Mouse (Mus musculus) bone marrow macrophage, adult 2 months (primary cell): ENCODE measurements around the gene Pgs1.

Source experiments
- CTCF ChIP-seq: IDR thresholded peaks from 2 replicates; pipeline ENCODE4 v1.5.1; 2012; ENCODE audit warnings: low read depth, mild to moderate bottlenecking, low read length, moderate library complexity
- POLR2A ChIP-seq: IDR thresholded peaks from 2 replicates; pipeline ENCODE4 v1.6.1; 2012; ENCODE audit warnings: mild to moderate bottlenecking, low read depth, low read length, borderline replicate concordance

DNA sequence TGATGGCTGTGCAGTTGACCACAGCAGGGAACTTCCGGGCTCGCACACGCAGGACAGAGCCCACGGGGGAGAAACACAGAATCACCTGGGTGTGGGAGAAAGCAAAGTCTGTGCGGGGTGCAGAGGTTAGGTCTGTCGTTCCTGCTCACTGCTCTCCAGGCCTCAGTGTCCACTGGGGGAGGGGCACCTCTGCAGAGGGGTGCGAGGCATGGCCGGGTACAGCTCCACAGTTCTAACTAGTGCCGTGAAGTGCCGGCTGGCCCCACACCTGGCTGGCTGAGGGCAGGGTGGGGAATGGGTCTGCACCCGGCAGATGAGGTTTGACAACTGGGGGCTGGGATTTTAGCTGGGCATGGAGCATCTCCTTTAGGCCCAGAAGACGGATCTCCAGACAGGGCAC lies 72.3 kb downstream of the Pgs1 start:
- TF ChIP-seq CTCF: no peak
- TF ChIP-seq POLR2A: no peak
